29 mouse cellular contexts compared by ENCODE assay signal in the genomic region with DNA sequence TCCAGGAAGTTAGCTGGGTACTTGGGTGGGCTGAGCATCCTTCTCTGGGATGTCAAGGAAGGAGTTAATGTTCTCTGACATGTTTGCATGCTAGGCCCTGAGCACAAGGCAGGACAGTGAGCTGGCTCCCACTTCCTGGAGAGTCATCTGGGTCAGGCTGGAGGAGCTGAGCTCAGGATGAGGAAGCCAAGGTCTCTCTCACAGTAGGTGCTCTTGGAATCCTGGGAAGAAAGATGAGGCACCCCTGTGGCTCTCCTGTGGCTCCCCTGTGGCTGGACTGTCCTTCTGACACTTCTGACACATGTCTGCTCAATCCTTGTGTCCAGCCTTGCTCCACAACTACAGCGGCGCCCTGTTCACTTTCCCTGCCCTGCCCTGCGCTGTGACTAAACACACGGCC. TPM values are rescaled to one million over a fixed set of nuclear protein-coding genes. Genes with fewer than 3 reads are reported as not detected.
DNase-seq lines count a peak whose midpoint lies in the region; ATAC-seq and TF ChIP-seq lines count a peak whose summit lies in the region.
"Had no signal": no experiment of that assay in that cellular context is flagged by ENCODE, and none has a peak within 500 bp of the region (broad histone marks: within the 10 kb centered on the region; RNA-seq: fewer than 3 reads in every experiment).

No protein-coding gene starts in this region.

- peak overlapping the region; percentile 19; the same call in 1 of the 2 replicates for H3K9ac ChIP-seq in lung, embryonic 16.5 days (ENCODE audit: low read length)
- H3K9ac ChIP-seq in CH12.LX (ENCODE audit: insufficient read depth, low read depth): no peak overlapping the region
- H3K9ac ChIP-seq: embryonic facial prominence, embryonic 12.5 days; hindbrain, embryonic 14.5 days; limb, embryonic 12.5 days had no signal

- H3K27ac ChIP-seq in lung, embryonic 16.5 days (ENCODE audit: low read length): peak overlapping the region; percentile 10; the same call in 1 of the 2 replicates
- peak overlapping the region; percentile 94 for H3K27ac ChIP-seq in CH12.LX (ENCODE audit: insufficient read depth, low read depth)
- H3K27ac ChIP-seq in limb, embryonic 10.5 days: peak overlapping the region; percentile 27
- no peak overlapping the region for H3K27ac ChIP-seq in layer of hippocampus, adult 2 months
- H3K27ac ChIP-seq: hindbrain, embryonic 14.5 days; kidney, postnatal 0 days; limb, embryonic 12.5 days had no signal

- no peaks in the 10 kb centered on the region for H3K27me3 ChIP-seq in lung, embryonic 16.5 days (ENCODE audit: control insufficient read depth, insufficient read depth, low read depth, low read length)
- H3K27me3 ChIP-seq in CH12.LX (replicated peaks): no peaks in the 10 kb centered on the region
- H3K27me3 ChIP-seq in limb, embryonic 10.5 days (ENCODE audit: low read depth, poor library complexity, severe bottlenecking): no peaks in the 10 kb centered on the region
- H3K27me3 ChIP-seq: embryonic facial prominence, embryonic 12.5 days; limb, embryonic 12.5 days had no signal

- no peak overlapping the region for H3K4me3 ChIP-seq in lung, embryonic 16.5 days (ENCODE audit: low read length)
- no peak overlapping the region for H3K4me3 ChIP-seq in CH12.LX (replicated peaks in 1 of 3; ENCODE audit: low read depth in 2 of 3, low read length in 2 of 3, poor library complexity in 1 of 3)
- H3K4me3 ChIP-seq in limb, embryonic 10.5 days: no peak overlapping the region
- H3K4me3 ChIP-seq in layer of hippocampus, adult 2 months: no peak overlapping the region
- H3K4me3 ChIP-seq: embryonic facial prominence, embryonic 12.5 days; limb, embryonic 12.5 days had no signal

- in situ Hi-C loops in CH12.LX (cut with MboI; ENCODE audit: low pct_ligation_motif_present, low pct_unique_long_range_greater_than_20kb, low sequenced_read_pairs): no loop called here

- no peak for TF ChIP-seq POLR2A in CH12.LX (IDR thresholded peaks at IDR 0.05; ENCODE audit: low read depth, low read length)

- peaks cover 39% of the 10 kb centered on the region for H3K4me1 ChIP-seq in lung, embryonic 16.5 days (replicated peaks; ENCODE audit: control insufficient read depth, insufficient read depth, low read length)
- peaks cover 64 to 97% of the 10 kb centered on the region in 2 experiments for H3K4me1 ChIP-seq in CH12.LX (ENCODE audit: control insufficient read depth in 1 of 2, insufficient read depth in 2 of 2)
- peaks cover 78% of the 10 kb centered on the region for H3K4me1 ChIP-seq in limb, embryonic 10.5 days

- no peak for ATAC-seq in lung, embryonic 16.5 days (ENCODE audit: low read depth)
- ATAC-seq: activated CD4-positive, CD25-positive, alpha-beta regulatory T cell, adult 4 months; CD4-positive, CD25-positive, alpha-beta regulatory T cell, adult 4 months; forebrain, embryonic 14.5 days; inflammation-experienced regulatory T-cells, adult 6 months had no signal

- TF ChIP-seq EP300 in CH12.LX (IDR thresholded peaks at IDR 0.05; ENCODE audit: low read length): no peak

- 69% methylated on average over 4 of the region's 4 CpGs for WGBS in lung, embryonic 16.5 days
- WGBS in limb, embryonic 10.5 days: 90% methylated on average over 4 of the region's 4 CpGs

- H3K9me3 ChIP-seq in lung, embryonic 16.5 days (ENCODE audit: control insufficient read depth, low read length): no peaks in the 10 kb centered on the region
- peaks cover 3% of the 10 kb centered on the region for H3K9me3 ChIP-seq in CH12.LX (replicated peaks; ENCODE audit: low read length)
- no peaks in the 10 kb centered on the region for H3K9me3 ChIP-seq in limb, embryonic 10.5 days (replicated peaks)
- H3K9me3 ChIP-seq: embryonic facial prominence, embryonic 12.5 days; limb, embryonic 12.5 days had no signal

- TF ChIP-seq CTCF in CH12.LX (conservative IDR thresholded peaks at IDR 0.05 in 1 of 2, IDR thresholded peaks at IDR 0.05 in 1 of 2; ENCODE audit: low read depth in 2 of 2, low read length in 2 of 2): no peak
- no peak for TF ChIP-seq CTCF in layer of hippocampus, adult 2 months (conservative IDR thresholded peaks at IDR 0.05)

- no peak for TF ChIP-seq RAD21 in CH12.LX (IDR thresholded peaks at IDR 0.05; ENCODE audit: low read depth, low read length)

- DNase-seq in adrenal gland, postnatal 36 days: peak; percentile 50 to 56
- no peak for DNase-seq in adrenal gland, postnatal 25 days
- DNase-seq in lung, postnatal 36 days: no peak
- DNase-seq in CH12.LX (ENCODE audit: extremely low read depth): no peak
- no peak for DNase-seq in limb, embryonic 10.5 days (ENCODE audit: low spot score)
- DNase-seq in layer of hippocampus, adult 2 months (ENCODE audit: low spot score in 2 of 2): no peak
- DNase-seq: cerebellum, adult 11 months; cerebellum, adult 9-10 months; cerebellum, postnatal 36 days; gastrocnemius, postnatal 14 days; heart, postnatal 36 days; kidney, adult 11 months; layer of hippocampus, adult 9-11 months; lung, postnatal 10 days; retina, postnatal 1 day; right cerebral cortex, postnatal 14 days; thymus, adult 2 months; thymus, postnatal 36 days had no signal

- H3K4me2 ChIP-seq in lung, embryonic 16.5 days (ENCODE audit: low read depth, low read length): no peak overlapping the region
- no peak overlapping the region for H3K4me2 ChIP-seq in CH12.LX (ENCODE audit: insufficient read depth, low read depth, poor library complexity, severe bottlenecking)
- H3K4me2 ChIP-seq: embryonic facial prominence, embryonic 12.5 days; heart, embryonic 11.5 days; hindbrain, embryonic 14.5 days; limb, embryonic 12.5 days; liver, embryonic 11.5 days had no signal

- dilution Hi-C loops in CH12.LX (cut with MboI; ENCODE audit: extremely low pct_ligation_motif_present, extremely low pct_unique_long_range_greater_than_20kb, low sequenced_read_pairs): no loop called here

- H3K79me2 ChIP-seq in CH12.LX (replicated peaks; ENCODE audit: control insufficient read depth, extremely low read depth, insufficient read depth, poor library complexity, severe bottlenecking): no peaks in the 10 kb centered on the region

- peaks cover under 1% of the 10 kb centered on the region; the same call in 1 of the 2 replicates for H3K36me3 ChIP-seq in lung, embryonic 16.5 days (ENCODE audit: control insufficient read depth, insufficient read depth, low read length)
- no peaks in the 10 kb centered on the region for H3K36me3 ChIP-seq in CH12.LX (replicated peaks in 1 of 2; ENCODE audit: control insufficient read depth in 1 of 2, insufficient read depth in 1 of 2, low read length in 1 of 2)
- no peaks in the 10 kb centered on the region for H3K36me3 ChIP-seq in limb, embryonic 10.5 days
- H3K36me3 ChIP-seq: embryonic facial prominence, embryonic 12.5 days; limb, embryonic 12.5 days had no signal

TF ChIP-seq in CH12.LX, 34 proteins besides CTCF, POLR2A, EP300 and RAD21:
- TF ChIP-seq KAT2A (IDR thresholded peaks at IDR 0.05; ENCODE audit: insufficient replicate concordance, low read length) (no peak), ELF1 (IDR thresholded peaks at IDR 0.05; ENCODE audit: low read depth, low read length) (peak; percentile 31; the same call in 1 of the 2 replicates)

RNA-seq across cellular contexts. Expression of a gene that starts 52.3 kb away (rescaled TPM):
- 100 to 1,000 TPM; 117 to 134 TPM for total RNA-seq in adrenal gland, postnatal 36 days (2021)
- total RNA-seq in adrenal gland, postnatal 25 days (2021): 122 and 148 TPM in 2 replicates
- 128 and 139 TPM in 2 replicates for polyA plus RNA-seq in lung, embryonic 16.5 days (2015; fragmentation: Nextera tagmentation; extraction: Ambion mirVana)
- total RNA-seq in CH12.LX (2012; rRNA removed) (118 and 128 TPM in 2 replicates), CH12.LX (2014; rRNA removed) (47.6 and 48.6 TPM in 2 replicates)
- 102 and 110 TPM in 2 replicates for polyA plus RNA-seq in CH12.LX (2012; ENCODE audit: insufficient read length, low read depth)
- polyA plus RNA-seq in limb, embryonic 10.5 days (2016; fragmentation: Nextera tagmentation; extraction: Ambion mirVana): 265 and 282 TPM in 2 replicates
- total RNA-seq in layer of hippocampus, adult 2 months (2021): 100 to 1,000 TPM; 102 to 114 TPM

Comparison
In these comparisons a context has a peak if more than half of its experiments do, and no peak if none do; other contexts are left out.
1. DNase-seq: peak in adrenal gland, postnatal 36 days (2 of 2); none in adrenal gland, postnatal 25 days (single experiment), lung, postnatal 36 days (single experiment), CH12.LX (single experiment), limb, embryonic 10.5 days (single experiment) and layer of hippocampus, adult 2 months (0 of 2).